Mouse (Mus musculus): ENCODE results near the gene Tnik. TPM values are rescaled to one million over a fixed set of nuclear protein-coding genes. Genes with fewer than 3 reads are reported as not detected.

The Tnik gene
- polyA plus RNA-seq, 1 experiment from 2014 or later, result 38.5 TPM

DNA sequence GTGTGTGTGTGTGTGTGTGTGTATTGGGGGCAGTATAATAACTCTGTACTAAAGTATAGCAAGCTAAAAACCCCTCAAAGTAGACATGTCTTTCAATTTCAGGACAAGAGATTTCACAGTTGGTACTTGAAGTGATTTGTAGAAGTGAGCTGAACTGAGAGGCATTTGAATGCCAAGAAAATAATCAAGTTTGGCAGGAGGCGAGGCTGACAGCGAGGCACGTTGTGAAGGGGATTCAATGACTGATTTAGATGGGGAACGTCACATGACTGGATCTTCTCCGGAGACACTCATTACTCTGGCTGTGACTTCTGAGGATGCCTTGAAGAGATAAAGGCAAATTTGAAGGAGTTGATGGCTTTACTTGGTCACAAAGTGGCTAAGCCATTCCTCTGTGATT is 69.3 kb downstream of the Tnik start:
- H3K4me3 ChIP-seq, result no peak overlapping the region
- no peaks in the 10 kb centered on the region for H3K27me3 ChIP-seq
- 69% methylated on average over 5 of the region's 5 CpGs for WGBS
- no peaks in the 10 kb centered on the region for H3K36me3 ChIP-seq
- no peaks in the 10 kb centered on the region for H3K9me3 ChIP-seq
- H3K27ac ChIP-seq (replicated peaks), result no peak overlapping the region
- no peak overlapping the region for H3K4me2 ChIP-seq (replicated peaks)
- H3K9ac ChIP-seq (replicated peaks), result no peak overlapping the region
- no peaks in the 10 kb centered on the region for H3K4me1 ChIP-seq
- ATAC-seq (ENCODE audit: low FRiP score, low read depth), result no peak

DNA sequence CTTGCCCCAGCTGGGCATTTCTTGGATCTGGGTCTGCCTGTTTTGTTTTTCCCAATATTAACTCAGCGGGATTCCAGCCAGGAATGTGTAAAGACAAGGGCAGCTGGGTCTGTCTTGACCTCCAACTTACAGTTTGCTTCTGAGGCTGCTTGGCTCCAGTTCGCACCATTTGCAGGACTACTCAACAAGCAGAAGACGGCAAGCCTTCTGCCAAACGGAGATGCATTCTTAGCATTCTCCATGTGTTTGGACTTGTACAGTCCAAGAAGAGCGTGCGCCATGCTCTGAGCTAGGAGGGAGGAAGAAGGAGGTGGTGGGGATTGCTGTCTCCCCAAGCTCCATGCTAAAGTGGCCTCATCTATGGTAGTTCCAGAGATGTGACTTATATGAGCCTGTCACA is 70.9 kb downstream of the Tnik start:
- WGBS, result 86% methylated on average over 6 of the region's 6 CpGs
- Histone ChIP-seq H3K4me1 (no peaks in the 10 kb centered on the region), H3K9me3 (no peaks in the 10 kb centered on the region), H3K4me3 (no peak overlapping the region), H3K27ac (replicated peaks) (no peak overlapping the region), H3K36me3 (no peaks in the 10 kb centered on the region), H3K27me3 (no peaks in the 10 kb centered on the region), H3K4me2 (replicated peaks) (no peak overlapping the region), H3K9ac (replicated peaks) (no peak overlapping the region)
- no peak for ATAC-seq (ENCODE audit: low FRiP score, low read depth)

DNA sequence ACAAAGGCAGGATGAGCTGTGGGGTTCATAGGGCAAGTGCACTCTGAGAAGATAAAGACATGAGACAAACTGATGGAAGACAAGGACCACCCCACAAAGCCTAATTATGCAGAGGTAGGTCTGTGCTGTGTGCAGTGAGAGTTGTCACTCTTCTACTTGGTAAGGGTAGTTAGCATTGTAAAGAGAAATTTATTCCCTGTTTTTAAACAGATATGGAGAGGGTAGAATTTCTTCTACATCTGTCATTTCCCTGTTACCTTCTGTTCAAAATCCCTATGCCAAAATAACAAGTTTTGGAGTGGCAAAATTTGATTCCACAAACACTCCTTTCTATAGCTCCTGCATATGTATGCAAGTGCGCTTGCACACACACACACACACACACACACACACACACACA is 71.5 kb downstream of the Tnik start:
- no peak overlapping the region for H3K9ac ChIP-seq (replicated peaks)
- H3K4me2 ChIP-seq (replicated peaks), result no peak overlapping the region
- H3K4me3 ChIP-seq, result no peak overlapping the region
- H3K27ac ChIP-seq (replicated peaks), result no peak overlapping the region
- H3K9me3 ChIP-seq, result no peaks in the 10 kb centered on the region
- H3K36me3 ChIP-seq, result no peaks in the 10 kb centered on the region
- H3K4me1 ChIP-seq, result no peaks in the 10 kb centered on the region
- no peaks in the 10 kb centered on the region for H3K27me3 ChIP-seq
- ATAC-seq (ENCODE audit: low FRiP score, low read depth), result no peak
- 93% methylated on average over 1 of the region's 1 CpGs for WGBS

DNA sequence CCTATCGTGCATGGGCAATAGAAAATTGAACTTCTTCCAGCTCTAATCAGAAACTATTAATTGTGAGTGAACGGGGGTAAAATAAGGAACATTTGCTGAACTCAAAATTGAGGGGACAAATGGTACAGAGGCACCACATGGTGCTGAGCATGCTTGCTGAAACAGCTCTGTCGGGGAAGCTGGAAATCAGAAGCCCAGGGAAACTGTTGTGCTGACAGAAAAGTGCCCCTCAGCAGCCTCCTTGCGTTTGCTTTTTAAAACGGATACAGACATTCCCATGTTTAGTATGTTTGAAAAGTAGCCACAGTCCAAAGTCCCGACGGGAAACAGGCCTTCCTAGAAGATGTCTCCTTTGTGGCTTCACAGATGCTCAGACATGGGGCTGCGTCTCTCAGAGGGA is 77.1 kb downstream of the Tnik start:
- Histone ChIP-seq H3K36me3 (no peaks in the 10 kb centered on the region), H3K4me2 (replicated peaks) (no peak overlapping the region), H3K9me3 (no peaks in the 10 kb centered on the region), H3K9ac (replicated peaks) (no peak overlapping the region), H3K27me3 (no peaks in the 10 kb centered on the region), H3K4me3 (no peak overlapping the region), H3K4me1 (no peaks in the 10 kb centered on the region), H3K27ac (replicated peaks) (no peak overlapping the region)
- no peak for ATAC-seq (ENCODE audit: low FRiP score, low read depth)
- WGBS, result 78% methylated on average over 8 of the region's 8 CpGs

DNA sequence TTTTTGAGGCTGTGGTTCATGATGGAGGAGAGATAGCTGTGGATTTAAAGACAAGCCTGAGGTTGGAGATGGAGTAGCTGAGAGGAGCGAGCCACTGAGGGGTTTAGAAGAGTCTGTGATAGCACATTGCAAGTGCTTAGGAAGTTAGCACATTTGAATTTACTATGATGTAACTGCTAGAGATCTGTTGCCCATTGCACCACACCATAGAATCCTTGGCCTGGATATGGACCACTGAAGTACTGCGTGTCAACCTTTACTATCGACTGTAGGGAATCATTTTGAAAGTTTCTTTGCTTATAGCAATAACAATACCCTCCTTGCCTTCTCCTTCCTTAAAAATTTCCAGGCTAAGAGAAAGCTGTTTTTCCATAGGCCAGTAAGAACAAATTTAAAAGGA is 80.2 kb downstream of the Tnik start:
- H3K27me3 ChIP-seq, result no peaks in the 10 kb centered on the region
- no peak overlapping the region for H3K27ac ChIP-seq (replicated peaks)
- 95% methylated on average over 3 of the region's 3 CpGs for WGBS

DNA sequence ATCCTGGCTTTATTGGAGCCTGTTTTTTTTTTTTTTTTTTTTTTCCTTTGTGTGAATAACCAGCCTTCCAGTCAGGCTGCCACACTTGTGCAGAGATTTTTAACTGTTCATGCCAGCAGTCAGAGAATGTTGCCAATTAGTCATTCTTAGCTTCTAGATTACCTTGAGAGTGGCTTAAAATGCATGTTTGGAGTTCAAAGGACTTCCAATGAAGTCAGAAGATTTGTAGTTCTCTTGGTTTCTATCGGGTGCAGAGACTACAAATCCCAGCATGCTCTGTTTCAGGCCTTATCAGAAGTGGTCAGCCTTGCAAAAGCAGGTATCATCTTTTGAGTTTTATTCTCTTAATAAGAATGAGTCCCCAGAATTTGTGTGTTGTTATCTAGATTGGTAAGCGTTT is 80.6 kb downstream of the Tnik start:
- Histone ChIP-seq H3K27ac (replicated peaks) (no peak overlapping the region), H3K4me2 (replicated peaks) (no peak overlapping the region)

More for the DNA sequence above, 80.2 kb downstream of the Tnik start:
- Histone ChIP-seq H3K9ac (replicated peaks) (no peak overlapping the region), H3K4me2 (replicated peaks) (no peak overlapping the region), H3K4me3 (no peak overlapping the region), H3K4me1 (no peaks in the 10 kb centered on the region), H3K36me3 (no peaks in the 10 kb centered on the region), H3K9me3 (no peaks in the 10 kb centered on the region)
- ATAC-seq (ENCODE audit: low FRiP score, low read depth), result no peak

DNA sequence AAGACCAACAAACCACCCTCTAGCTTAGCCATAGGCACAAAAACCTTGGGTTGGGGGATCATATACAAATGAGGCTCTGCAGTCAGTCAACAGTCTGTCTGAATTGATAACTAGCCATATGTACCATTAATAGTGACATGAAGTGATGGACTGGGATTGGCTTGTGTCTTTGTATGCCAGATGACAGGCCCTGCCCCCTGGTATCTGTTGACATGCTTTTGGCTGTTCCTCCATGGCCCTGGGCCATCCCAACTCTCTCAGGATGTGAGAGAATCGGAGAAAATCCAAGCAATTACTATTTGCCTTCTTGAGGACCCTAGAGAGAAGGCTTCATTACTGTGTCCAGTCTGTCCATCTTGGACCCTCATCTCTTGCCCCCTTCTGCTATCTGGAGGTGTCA is 82.4 kb downstream of the Tnik start:
- no peaks in the 10 kb centered on the region for H3K9me3 ChIP-seq
- no peaks in the 10 kb centered on the region for H3K27me3 ChIP-seq
- H3K36me3 ChIP-seq, result no peaks in the 10 kb centered on the region
- H3K9ac ChIP-seq (replicated peaks), result no peak overlapping the region
- H3K4me2 ChIP-seq (replicated peaks), result no peak overlapping the region
- 76% methylated on average over 1 of the region's 1 CpGs for WGBS
- no peaks in the 10 kb centered on the region for H3K4me1 ChIP-seq
- no peak for ATAC-seq (ENCODE audit: low FRiP score, low read depth)
- H3K4me3 ChIP-seq, result no peak overlapping the region
- no peak overlapping the region for H3K27ac ChIP-seq (replicated peaks)

More for the DNA sequence above, 80.6 kb downstream of the Tnik start:
- Histone ChIP-seq H3K4me3 (no peak overlapping the region), H3K9me3 (no peaks in the 10 kb centered on the region), H3K4me1 (no peaks in the 10 kb centered on the region), H3K27me3 (no peaks in the 10 kb centered on the region), H3K36me3 (no peaks in the 10 kb centered on the region), H3K9ac (replicated peaks) (no peak overlapping the region)
- ATAC-seq (ENCODE audit: low FRiP score, low read depth), result no peak
- WGBS, result 91% methylated on average over 2 of the region's 2 CpGs

DNA sequence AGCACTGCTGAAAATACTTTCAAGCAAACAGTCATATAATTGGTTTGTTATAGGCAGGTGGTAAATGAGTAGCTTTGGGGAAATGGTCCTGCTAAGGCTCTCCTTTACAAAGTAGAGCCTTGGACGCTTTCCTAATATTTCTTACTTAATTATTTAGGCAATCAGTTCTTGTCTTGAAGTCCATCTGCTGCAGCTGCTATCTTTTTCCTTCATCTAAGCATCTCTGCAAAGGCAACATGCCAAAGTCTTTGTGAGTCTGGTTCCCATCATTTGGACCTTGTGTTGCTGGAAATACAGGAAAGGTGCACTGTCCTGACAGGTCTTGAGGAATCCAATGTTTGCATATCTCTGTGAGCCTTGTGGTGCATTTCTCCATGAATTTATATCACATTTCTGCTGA is 82.9 kb downstream of the Tnik start:
- no peak overlapping the region for H3K4me3 ChIP-seq
- H3K9ac ChIP-seq (replicated peaks), result no peak overlapping the region
- WGBS, result 92% methylated on average over 1 of the region's 1 CpGs
- no peak for ATAC-seq (ENCODE audit: low FRiP score, low read depth)
- no peak overlapping the region for H3K4me2 ChIP-seq (replicated peaks)
- H3K27me3 ChIP-seq, result no peaks in the 10 kb centered on the region
- no peaks in the 10 kb centered on the region for H3K36me3 ChIP-seq
- no peaks in the 10 kb centered on the region for H3K9me3 ChIP-seq
- H3K4me1 ChIP-seq, result no peaks in the 10 kb centered on the region
- no peak overlapping the region for H3K27ac ChIP-seq (replicated peaks)

DNA sequence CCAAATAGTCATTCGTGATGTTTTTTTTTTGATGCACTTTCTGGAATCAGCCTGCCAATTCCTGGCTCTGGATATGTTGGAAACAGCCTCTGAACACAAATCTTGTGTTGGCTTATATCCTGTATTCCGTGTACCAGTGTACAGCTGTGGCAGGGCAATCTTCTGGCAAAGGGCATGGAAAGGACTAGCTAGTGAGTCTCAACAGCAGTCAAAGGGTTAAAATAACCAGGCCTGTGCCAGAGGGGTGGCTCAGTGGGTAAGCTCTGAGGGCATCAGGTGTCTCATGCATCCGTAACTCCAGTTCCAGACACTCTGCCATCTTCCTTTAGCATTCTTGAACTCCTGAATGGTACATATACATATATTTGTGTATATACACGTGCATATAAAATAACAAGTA is 83.5 kb downstream of the Tnik start:
- H3K9me3 ChIP-seq, result no peaks in the 10 kb centered on the region
- WGBS, result 84% methylated on average over 4 of the region's 4 CpGs
- no peak for ATAC-seq (ENCODE audit: low FRiP score, low read depth)
- no peak overlapping the region for H3K4me2 ChIP-seq (replicated peaks)
- H3K27ac ChIP-seq (replicated peaks), result no peak overlapping the region
- H3K36me3 ChIP-seq, result no peaks in the 10 kb centered on the region
- no peak overlapping the region for H3K4me3 ChIP-seq
- H3K27me3 ChIP-seq, result no peaks in the 10 kb centered on the region
- no peak overlapping the region for H3K9ac ChIP-seq (replicated peaks)
- H3K4me1 ChIP-seq, result no peaks in the 10 kb centered on the region

DNA sequence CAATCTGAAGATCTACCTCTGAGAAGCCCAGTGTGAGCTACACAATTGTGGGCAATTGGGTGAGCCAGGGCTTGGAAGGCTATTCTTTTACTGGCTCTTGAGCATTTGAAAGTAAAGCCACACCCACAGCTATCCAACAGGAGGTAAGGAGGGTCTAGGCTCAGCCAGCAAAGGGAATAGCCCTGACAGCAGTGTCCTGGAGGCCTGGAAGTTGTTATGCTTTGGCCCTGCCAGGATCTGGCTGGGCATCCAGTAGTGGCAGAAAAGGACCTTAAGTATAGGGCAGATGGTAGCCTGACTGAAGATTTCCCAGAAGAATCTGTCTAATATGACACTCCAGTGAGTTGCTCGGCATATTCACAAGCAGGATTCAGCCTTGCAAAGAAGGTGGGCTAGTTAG is 85.7 kb downstream of the Tnik start:
- Histone ChIP-seq H3K4me1 (no peaks in the 10 kb centered on the region), H3K4me3 (no peak overlapping the region), H3K9ac (replicated peaks) (no peak overlapping the region), H3K4me2 (replicated peaks) (no peak overlapping the region), H3K9me3 (no peaks in the 10 kb centered on the region), H3K27ac (replicated peaks) (no peak overlapping the region), H3K36me3 (no peaks in the 10 kb centered on the region), H3K27me3 (no peaks in the 10 kb centered on the region)
- 93% methylated on average over 1 of the region's 1 CpGs for WGBS
- no peak for ATAC-seq (ENCODE audit: low FRiP score, low read depth)

DNA sequence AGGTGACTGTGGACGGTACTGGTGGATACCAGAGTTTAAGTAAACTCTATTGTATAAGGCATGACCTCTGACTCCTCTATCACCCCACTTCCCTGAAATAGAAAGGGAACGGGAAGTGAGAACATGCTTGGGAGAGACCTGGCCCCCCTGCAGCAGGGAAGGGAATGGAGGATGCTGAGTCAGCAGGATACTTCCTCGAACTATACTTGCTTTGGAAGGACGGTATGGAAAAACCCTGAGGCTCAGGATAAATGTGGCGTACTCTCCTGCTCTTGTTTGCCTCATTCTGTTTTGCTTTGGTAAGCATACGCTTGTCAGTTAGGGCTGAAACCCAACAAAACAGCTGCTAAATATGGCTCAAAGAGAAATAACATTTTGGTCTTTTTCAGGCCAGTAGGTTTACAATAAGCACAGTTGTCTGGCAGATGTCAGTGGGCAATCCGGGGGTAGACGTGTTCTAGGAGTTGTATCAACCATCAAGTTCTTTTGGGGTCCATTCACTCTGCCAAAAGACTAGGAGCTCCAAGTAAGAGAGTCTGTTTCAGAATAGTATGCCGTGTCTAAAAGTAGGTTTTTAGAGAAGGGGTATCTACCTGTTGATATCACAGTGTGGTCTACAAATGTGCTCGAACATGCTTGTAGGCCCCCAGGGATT is 87.3 kb downstream of the Tnik start:
- no peaks in the 10 kb centered on the region for H3K27me3 ChIP-seq
- H3K9me3 ChIP-seq, result no peaks in the 10 kb centered on the region
- no peak overlapping the region for H3K27ac ChIP-seq (replicated peaks)
- no peak for ATAC-seq (ENCODE audit: low FRiP score, low read depth)
- no peak overlapping the region for H3K4me3 ChIP-seq
- no peak overlapping the region for H3K9ac ChIP-seq (replicated peaks)
- H3K4me1 ChIP-seq, result no peaks in the 10 kb centered on the region
- WGBS, result 85% methylated on average over 10 of the region's 10 CpGs
- H3K36me3 ChIP-seq, result no peaks in the 10 kb centered on the region
- H3K4me2 ChIP-seq (replicated peaks), result no peak overlapping the region

DNA sequence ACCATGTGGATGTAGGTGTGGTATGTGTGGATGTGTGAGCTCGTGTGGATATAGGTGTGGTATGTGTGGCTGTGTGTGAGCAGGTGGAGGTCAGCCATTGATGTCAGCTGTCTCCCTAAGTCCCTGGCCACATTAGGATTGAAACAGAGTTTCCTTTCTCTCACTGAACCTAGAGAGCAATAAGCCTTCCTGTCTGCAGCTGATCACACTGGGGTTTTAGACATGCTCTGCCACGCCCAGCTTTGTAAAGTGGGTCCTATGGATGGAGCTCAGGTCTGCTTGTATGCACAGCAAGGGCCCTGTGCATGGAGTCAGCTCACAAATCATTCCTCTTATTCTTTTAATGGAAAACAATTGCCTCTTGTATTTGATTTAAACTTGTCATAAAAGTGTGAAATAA is 95.4 kb downstream of the Tnik start:
- Histone ChIP-seq H3K27me3 (no peaks in the 10 kb centered on the region), H3K9me3 (no peaks in the 10 kb centered on the region), H3K4me2 (replicated peaks) (no peak overlapping the region), H3K36me3 (no peaks in the 10 kb centered on the region), H3K27ac (replicated peaks) (no peak overlapping the region), H3K4me3 (no peak overlapping the region), H3K9ac (replicated peaks) (no peak overlapping the region), H3K4me1 (no peaks in the 10 kb centered on the region)
- 71% methylated on average over 2 of the region's 2 CpGs for WGBS
- ATAC-seq (ENCODE audit: low FRiP score, low read depth), result no peak

DNA sequence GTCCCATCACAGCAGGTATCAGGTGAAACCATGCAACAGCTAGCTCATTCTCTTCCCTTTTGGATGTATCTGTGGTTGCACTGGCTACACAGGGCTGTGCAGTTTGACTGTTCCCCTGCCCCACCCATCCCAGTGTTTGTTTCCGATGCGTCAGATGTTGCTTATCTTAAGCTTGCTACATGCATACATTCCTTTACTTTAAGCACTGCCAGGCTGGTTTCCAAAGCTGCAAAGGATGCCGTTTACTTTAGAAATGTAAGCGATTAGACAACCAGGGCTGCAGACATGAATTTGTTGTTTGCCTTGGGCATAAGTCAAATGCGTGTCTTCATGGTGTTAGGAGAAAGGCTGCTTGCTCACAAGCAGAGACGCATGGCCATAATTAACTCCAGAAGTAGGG is 96.1 kb downstream of the Tnik start:
- Histone ChIP-seq H3K4me2 (replicated peaks) (no peak overlapping the region), H3K27me3 (no peaks in the 10 kb centered on the region), H3K9ac (replicated peaks) (no peak overlapping the region), H3K4me1 (no peaks in the 10 kb centered on the region), H3K4me3 (no peak overlapping the region), H3K27ac (replicated peaks) (no peak overlapping the region), H3K9me3 (no peaks in the 10 kb centered on the region), H3K36me3 (no peaks in the 10 kb centered on the region)
- WGBS, result 78% methylated on average over 6 of the region's 6 CpGs
- no peak for ATAC-seq (ENCODE audit: low FRiP score, low read depth)
